Mouse (Mus musculus) MEL (cell line): ENCODE data around the gene Gabrr2.

Experiments used
- CTCF ChIP-seq, 3 experiments: IDR thresholded peaks in 2 of 3; conservative IDR thresholded peaks in 1 of 3; 2 replicates each; pipeline ENCODE4 v1.5.1; 2011 to 2012; ENCODE audit warnings: low read length in 3 of 3, low read depth in 2 of 3, mild to moderate bottlenecking in 2 of 3, improper control_type of control experiment in 1 of 3, inconsistent platforms in 1 of 3, mixed read lengths in 1 of 3, moderate library complexity in 1 of 3; ENCODE audit not compliant: control insufficient read depth in 1 of 3, insufficient read depth in 1 of 3, poor library complexity in 1 of 3, severe bottlenecking in 1 of 3
- EP300 ChIP-seq, 2 experiments: IDR thresholded peaks; 2 replicates each; pipeline ENCODE4 v1.6.1; 2011; ENCODE audit warnings: improper control_type of control experiment in 2 of 2, low read length in 2 of 2, low read depth in 1 of 2, mild to moderate bottlenecking in 1 of 2
- GATA1 ChIP-seq: IDR thresholded peaks from 2 replicates; pipeline ENCODE4 v1.6.1; 2011; ENCODE audit warnings: low read depth, low read length, improper control_type of control experiment
- HCFC1 ChIP-seq: IDR thresholded peaks from 2 replicates; pipeline ENCODE4 v1.6.1; 2012; ENCODE audit warnings: low read depth, mild to moderate bottlenecking, inconsistent platforms, low read length, improper control_type of control experiment, moderate library complexity
- JUND ChIP-seq: IDR thresholded peaks from 2 replicates; pipeline ENCODE4 v1.6.1; 2011; ENCODE audit warnings: low read depth, mild to moderate bottlenecking, improper control_type of control experiment, low read length
- MAX ChIP-seq: IDR thresholded peaks from 2 replicates; pipeline ENCODE4 v1.6.1; 2011; ENCODE audit warnings: low read length, improper control_type of control experiment
- MAZ ChIP-seq: IDR thresholded peaks from 2 replicates; pipeline ENCODE4 v1.6.1; 2012; ENCODE audit warnings: low read depth, mild to moderate bottlenecking, inconsistent platforms, low read length, improper control_type of control experiment
- POLR2A ChIP-seq, 2 experiments: IDR thresholded peaks; 2 replicates each; pipeline ENCODE4 v1.6.1; 2011 to 2012; ENCODE audit warnings: low read length in 2 of 2, mild to moderate bottlenecking in 2 of 2, control low read depth in 1 of 2, improper control_type of control experiment in 1 of 2, low read depth in 1 of 2, moderate library complexity in 1 of 2; ENCODE audit not compliant: control insufficient read depth in 1 of 2, insufficient read depth in 1 of 2, poor library complexity in 1 of 2
- POLR2AphosphoS2 ChIP-seq: IDR thresholded peaks from 2 replicates; pipeline ENCODE4 v1.6.1; 2011; ENCODE audit warnings: low read length, improper control_type of control experiment
- SIN3A ChIP-seq: IDR thresholded peaks from 2 replicates; pipeline ENCODE4 v1.6.1; 2012; ENCODE audit warnings: low read length, improper control_type of control experiment, inconsistent platforms
- TCF12 ChIP-seq: IDR thresholded peaks from 2 replicates; pipeline ENCODE4 v1.6.1; 2014; ENCODE audit warnings: low read depth, mild to moderate bottlenecking, inconsistent platforms, low read length, improper control_type of control experiment, moderate library complexity
- UBTF ChIP-seq: IDR thresholded peaks from 2 replicates; pipeline ENCODE4 v1.6.1; 2012; ENCODE audit warnings: low read depth, mild to moderate bottlenecking, inconsistent platforms, low read length, improper control_type of control experiment, moderate library complexity, borderline replicate concordance; ENCODE audit not compliant: insufficient read depth
- USF2 ChIP-seq, 2 experiments: IDR thresholded peaks; 2 replicates each; pipeline ENCODE4 v1.6.1; 2011 to 2012; ENCODE audit warnings: improper control_type of control experiment in 2 of 2, low read length in 2 of 2, borderline replicate concordance in 1 of 2, inconsistent platforms in 1 of 2, low read depth in 1 of 2, mild to moderate bottlenecking in 1 of 2; ENCODE audit not compliant: insufficient read depth in 1 of 2
- ZNF384 ChIP-seq: IDR thresholded peaks from 2 replicates; pipeline ENCODE4 v1.6.1; 2012; ENCODE audit warnings: low read depth, mild to moderate bottlenecking, inconsistent platforms, low read length, improper control_type of control experiment

DNA sequence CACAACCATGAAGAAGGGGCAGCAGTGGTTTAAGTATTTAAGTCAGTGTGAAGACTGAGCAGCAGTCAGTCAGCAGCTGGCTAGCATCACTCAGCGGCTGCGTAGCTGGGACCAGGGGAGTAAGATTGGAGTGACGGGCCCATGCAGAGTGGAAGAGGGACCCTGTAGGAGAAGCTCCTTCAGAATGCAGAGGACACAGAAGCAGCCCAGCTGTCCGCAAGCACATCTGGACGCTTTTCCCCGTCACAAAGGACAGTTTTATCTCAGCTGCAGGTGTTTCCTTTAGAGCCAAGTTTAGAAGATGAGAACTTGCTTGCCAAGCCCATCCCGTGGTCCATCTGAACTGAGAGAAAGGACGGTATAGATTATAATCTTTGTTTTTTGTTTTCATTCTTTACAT is 38.4 kb upstream of the Gabrr2 start:
- TF ChIP-seq UBTF, result no peak
- TF ChIP-seq TCF12, result no peak
- no peak for TF ChIP-seq CTCF (IDR thresholded peaks at IDR 0.05 in 2 of 3, conservative IDR thresholded peaks at IDR 0.05 in 1 of 3; ENCODE audit: control insufficient read depth in 1 of 3, insufficient read depth in 1 of 3, low read depth in 2 of 3, low read length in 3 of 3, poor library complexity in 1 of 3, severe bottlenecking in 1 of 3)
- TF ChIP-seq JUND, result no peak
- no peak for TF ChIP-seq MAZ
- TF ChIP-seq POLR2AphosphoS2, result no peak
- no peak for TF ChIP-seq POLR2A (IDR thresholded peaks at IDR 0.05; ENCODE audit: control insufficient read depth in 1 of 2, insufficient read depth in 1 of 2, low read depth in 1 of 2, low read length in 2 of 2, poor library complexity in 1 of 2)
- no peak for TF ChIP-seq GATA1
- TF ChIP-seq HCFC1, result no peak
- TF ChIP-seq EP300 (IDR thresholded peaks at IDR 0.05; ENCODE audit: low read depth in 1 of 2, low read length in 2 of 2), result no peak
- TF ChIP-seq USF2 (IDR thresholded peaks at IDR 0.05; ENCODE audit: borderline replicate concordance in 1 of 2, insufficient read depth in 1 of 2, low read depth in 1 of 2, low read length in 2 of 2), result no peak
- TF ChIP-seq ZNF384, result no peak
- no peak for TF ChIP-seq SIN3A
- no peak for TF ChIP-seq MAX
